In genomic region chr12:98736951-98737800, GRCm38 (mm10) we compare ENCODE assay signal across 8 mouse cellular contexts. TPM values are rescaled to one million over a fixed set of nuclear protein-coding genes. Genes with fewer than 3 reads are reported as not detected.
DNase-seq lines count a peak whose midpoint lies in the region; ATAC-seq lines count a peak whose summit lies in the region.

Ptpn21 (minus strand) TSS chr12:98737405.

- peak within 1 kb of the TSS; percentile 92 for H3K27ac ChIP-seq in embryonic facial prominence, embryonic 10.5 days (replicated peaks)
- H3K27ac ChIP-seq in lung, embryonic 16.5 days (ENCODE audit: low read length), result peak within 1 kb of the TSS; percentile 98

- H3K36me3 ChIP-seq in embryonic facial prominence, embryonic 10.5 days (replicated peaks), result no peaks in the 10 kb centered on the region
- H3K36me3 ChIP-seq in lung, embryonic 16.5 days (ENCODE audit: control insufficient read depth, insufficient read depth, low read length), result no peaks in the 10 kb centered on the region

- 2% methylated on average over 75 of the region's 75 CpGs for WGBS in embryonic facial prominence, embryonic 10.5 days
- WGBS in lung, embryonic 16.5 days, result under 1% methylated on average over 63 of the region's 75 CpGs

- peak within 1 kb of the TSS; percentile 87 for H3K4me3 ChIP-seq in embryonic facial prominence, embryonic 10.5 days
- peak within 1 kb of the TSS; percentile 84 for H3K4me3 ChIP-seq in lung, embryonic 16.5 days (ENCODE audit: low read length)

- H3K9ac ChIP-seq in lung, embryonic 16.5 days (ENCODE audit: low read length), result peak within 1 kb of the TSS; percentile 88

- peaks cover 32% of the 10 kb centered on the region for H3K4me1 ChIP-seq in embryonic facial prominence, embryonic 10.5 days
- H3K4me1 ChIP-seq in lung, embryonic 16.5 days (replicated peaks; ENCODE audit: control insufficient read depth, insufficient read depth, low read length), result peaks cover 20% of the 10 kb centered on the region

- H3K9me3 ChIP-seq in embryonic facial prominence, embryonic 10.5 days, result no peaks in the 10 kb centered on the region
- no peaks in the 10 kb centered on the region for H3K9me3 ChIP-seq in lung, embryonic 16.5 days (ENCODE audit: control insufficient read depth, low read length)

- peaks cover 47% of the 10 kb centered on the region for H3K27me3 ChIP-seq in embryonic facial prominence, embryonic 10.5 days (replicated peaks; ENCODE audit: low read depth, poor library complexity, severe bottlenecking)
- H3K27me3 ChIP-seq in lung, embryonic 16.5 days (ENCODE audit: control insufficient read depth, insufficient read depth, low read depth, low read length), result no peaks in the 10 kb centered on the region

- peak; percentile 87 for ATAC-seq in lung, embryonic 16.5 days (ENCODE audit: low read depth)

- peak within 1 kb of the TSS; percentile 63 for H3K4me2 ChIP-seq in lung, embryonic 16.5 days (ENCODE audit: low read depth, low read length)

- DNase-seq in 3T3-L1 (ENCODE audit: low read depth, low spot score) (peak; percentile 66), R1 (ENCODE audit: low read depth, low spot score) (peak; percentile 66)
- peak; percentile 76 for DNase-seq in embryonic facial prominence, embryonic 10.5 days (ENCODE audit: low spot score)
- DNase-seq in heart, adult 9 months (ENCODE audit: low spot score in 2 of 2), result peak; percentile 63 to 72
- DNase-seq in kidney, adult 9 months, result peak; percentile 64
- DNase-seq in retina, postnatal 1 day, result peak; percentile 77
- DNase-seq in spleen, postnatal 4 days (ENCODE audit: low spot score in 2 of 2), result no peak

RNA-seq across cellular contexts. Expression of gene Ptpn21, which starts in this region (rescaled TPM):
- polyA plus RNA-seq in embryonic facial prominence, embryonic 10.5 days (2016; fragmentation: Nextera tagmentation; extraction: Ambion mirVana), result 5.0 and 5.1 TPM in 2 replicates
- polyA plus RNA-seq in lung, embryonic 16.5 days (2015; fragmentation: Nextera tagmentation; extraction: Ambion mirVana), result 8.4 and 9.5 TPM in 2 replicates

Comparison
In these comparisons a context has a peak if more than half of its experiments do, and no peak if none do; other contexts are left out.
1. DNase-seq: peak in 3T3-L1 (single experiment), R1 (single experiment), embryonic facial prominence, embryonic 10.5 days (single experiment), heart, adult 9 months (2 of 2), kidney, adult 9 months (single experiment) and retina, postnatal 1 day (single experiment); none in spleen, postnatal 4 days (0 of 2).